Mouse (Mus musculus) olfactory bulb, adult 2 months (tissue): Measurements from ENCODE around the gene Lrrc8a.

Experiments used
- CTCF ChIP-seq: fragments of 200-500 bp; IDR thresholded peaks from 2 replicates; pipeline ENCODE4 v1.5.1; 2012; ENCODE audit warnings: low read depth, mild to moderate bottlenecking, low read length, moderate library complexity; ENCODE audit not compliant: insufficient read depth
- POLR2A ChIP-seq: fragments of 200-500 bp; IDR thresholded peaks from 2 replicates; pipeline ENCODE4 v1.6.1; 2012; ENCODE audit warnings: mild to moderate bottlenecking, low read depth, low read length, moderate library complexity; ENCODE audit not compliant: insufficient read depth

- TF ChIP-seq CTCF = no peak
- no peak for TF ChIP-seq POLR2A
These were observed 1.9 kb upstream of the Lrrc8a start for GRCm38 (mm10) chr2:30235593-30235992.
